Mouse (Mus musculus) ES-Bruce4 (cell line): ENCODE measurements at regions not wholly inside any gene's neighbourhood (a gene's known extent, or its start where the extent isn't known, plus 50 kb on each side); places are given as distances from the start of the nearest gene placed in this dataset.

Experiments used
- CTCF ChIP-seq: IDR thresholded peaks from one replicate; pipeline ENCODE4 v1.8.1; 2011; ENCODE audit warnings: low read depth, low read length
- EP300 ChIP-seq: IDR thresholded peaks from 2 replicates; pipeline ENCODE4 v1.6.1; 2011; ENCODE audit warnings: low read depth, low read length; ENCODE audit not compliant: insufficient read depth
- POLR2A ChIP-seq: IDR thresholded peaks from one replicate; pipeline ENCODE4 v1.8.1; 2011; ENCODE audit warnings: low read length; ENCODE audit not compliant: insufficient read depth

GRCm38 (mm10) chr19:6669881-6670280 is 127.0 kb upstream of the Slc22a12 start:
- TF ChIP-seq CTCF (no peak), POLR2A (no peak), EP300 (no peak)
